Comparison of ENCODE assay signal across 8 mouse cellular contexts in the genomic region with DNA sequence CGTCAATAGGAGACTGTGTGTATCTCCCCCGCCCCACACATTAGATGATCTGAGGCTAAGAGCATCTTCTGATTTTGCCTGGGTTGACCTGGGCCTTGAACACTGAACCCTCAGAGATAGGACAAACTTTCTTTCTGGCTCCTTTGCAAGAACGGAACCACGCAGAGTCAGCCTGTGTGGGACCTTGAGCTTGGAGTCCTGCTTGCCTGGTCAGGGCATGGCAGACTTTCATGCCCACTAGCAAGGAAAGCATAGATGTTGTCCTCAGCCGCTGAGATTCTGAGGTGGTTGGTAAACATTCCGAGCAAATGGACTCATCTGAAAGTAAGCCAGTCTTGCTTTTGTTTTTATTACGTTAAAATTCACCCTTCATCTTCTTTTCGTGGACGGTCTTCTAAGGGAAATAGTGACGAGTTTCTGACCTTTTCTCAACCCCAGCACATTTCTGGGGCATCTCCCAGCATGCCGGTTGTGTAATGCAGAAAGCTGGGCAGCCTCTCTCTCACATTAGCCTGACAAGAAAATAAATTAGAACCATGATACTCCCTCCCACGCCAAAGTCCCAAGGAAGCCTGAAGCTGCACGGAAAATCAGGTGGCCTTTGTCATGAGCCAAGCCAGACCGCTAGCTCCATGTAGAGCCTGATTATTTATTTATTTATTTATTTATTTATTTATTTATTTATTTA.
A peak's percentile ranks its signal among the peaks of the same experiment; 100 is the strongest.
DNase-seq lines count a peak whose midpoint lies in the region; ATAC-seq lines count a peak whose summit lies in the region.

No protein-coding gene starts in this region.

- WGBS in heart, embryonic 11.5 days (ENCODE audit: insufficient replicate concordance), result 79% methylated on average over 14 of the region's 14 CpGs
- WGBS in hindbrain, embryonic 16.5 days, result 77% methylated on average over 14 of the region's 14 CpGs
- 79% methylated on average over 14 of the region's 14 CpGs for WGBS in midbrain, embryonic 15.5 days

- no peak overlapping the region for H3K4me2 ChIP-seq in heart, embryonic 11.5 days
- no peak overlapping the region for H3K4me2 ChIP-seq in hindbrain, embryonic 16.5 days (ENCODE audit: low read length)
- no peak overlapping the region for H3K4me2 ChIP-seq in midbrain, embryonic 15.5 days

- no peak for ATAC-seq in heart, embryonic 11.5 days (replicated peaks; ENCODE audit: insufficient number of reproducible peaks, low FRiP score, low TSS enrichment)
- ATAC-seq in hindbrain, embryonic 16.5 days, result peak; percentile 72
- ATAC-seq in midbrain, embryonic 15.5 days (replicated peaks), result peak; percentile 63

- H3K36me3 ChIP-seq in heart, embryonic 11.5 days (ENCODE audit: control insufficient read depth, insufficient read depth, low read length), result no peaks in the 10 kb centered on the region
- H3K36me3 ChIP-seq in hindbrain, embryonic 16.5 days (ENCODE audit: control insufficient read depth, insufficient read depth, low read length), result no peaks in the 10 kb centered on the region
- no peaks in the 10 kb centered on the region for H3K36me3 ChIP-seq in midbrain, embryonic 15.5 days (replicated peaks)

- H3K27me3 ChIP-seq in heart, embryonic 11.5 days (ENCODE audit: control insufficient read depth, insufficient read depth, low read length), result no peaks in the 10 kb centered on the region
- H3K27me3 ChIP-seq in hindbrain, embryonic 16.5 days (replicated peaks; ENCODE audit: control insufficient read depth, insufficient read depth, low read length), result no peaks in the 10 kb centered on the region
- H3K27me3 ChIP-seq in midbrain, embryonic 15.5 days (replicated peaks), result no peaks in the 10 kb centered on the region

- H3K4me1 ChIP-seq in heart, embryonic 11.5 days (ENCODE audit: control insufficient read depth, insufficient read depth, low read length), result no peaks in the 10 kb centered on the region
- no peaks in the 10 kb centered on the region for H3K4me1 ChIP-seq in hindbrain, embryonic 16.5 days (ENCODE audit: control insufficient read depth, insufficient read depth, low read depth, low read length)
- 0 out of 2 replicates have a peak, but pooled peaks cover 2% of the 10 kb centered on the region for H3K4me1 ChIP-seq in midbrain, embryonic 15.5 days

- no peak overlapping the region for H3K9ac ChIP-seq in heart, embryonic 11.5 days (ENCODE audit: low read depth, low read length)
- no peak overlapping the region for H3K9ac ChIP-seq in hindbrain, embryonic 16.5 days (ENCODE audit: low read depth, low read length)
- no peak overlapping the region for H3K9ac ChIP-seq in midbrain, embryonic 15.5 days

- DNase-seq in heart, adult 18-20 months, result peak; percentile 25 to 43
- peak; percentile 7 for DNase-seq in urinary bladder, postnatal 25 days (ENCODE audit: low spot score)
- DNase-seq in urinary bladder, adult 18-20 months (ENCODE audit: low spot score in 2 of 2), result no peak
- DNase-seq in yolk sac, embryonic 10.5 days (ENCODE audit: low spot score), result no peak
- DNase-seq in urinary bladder, postnatal 14 days (ENCODE audit: low spot score), result no peak

- no peaks in the 10 kb centered on the region for H3K9me3 ChIP-seq in heart, embryonic 11.5 days (replicated peaks; ENCODE audit: control insufficient read depth, low read length)
- no peaks in the 10 kb centered on the region for H3K9me3 ChIP-seq in hindbrain, embryonic 16.5 days (ENCODE audit: control insufficient read depth, low read length)
- H3K9me3 ChIP-seq in midbrain, embryonic 15.5 days, result no peaks in the 10 kb centered on the region

- H3K27ac ChIP-seq in heart, embryonic 11.5 days (ENCODE audit: low read depth, low read length), result no peak overlapping the region
- no peak overlapping the region for H3K27ac ChIP-seq in hindbrain, embryonic 16.5 days (ENCODE audit: low read depth, low read length)
- no peak overlapping the region for H3K27ac ChIP-seq in midbrain, embryonic 15.5 days

- H3K4me3 ChIP-seq in heart, embryonic 11.5 days (ENCODE audit: low read depth, low read length), result no peak overlapping the region
- H3K4me3 ChIP-seq in hindbrain, embryonic 16.5 days (ENCODE audit: low read length), result no peak overlapping the region
- H3K4me3 ChIP-seq in midbrain, embryonic 15.5 days, result no peak overlapping the region

Comparison
In these comparisons a context has a peak if more than half of its experiments do, and no peak if none do; other contexts are left out.
1. DNase-seq: peak in heart, adult 18-20 months (2 of 2) and urinary bladder, postnatal 25 days (single experiment); none in urinary bladder, adult 18-20 months (0 of 2), yolk sac, embryonic 10.5 days (single experiment) and urinary bladder, postnatal 14 days (single experiment).